Mouse (Mus musculus): ENCODE results near the gene Hoxd12.
A peak's percentile ranks its signal among the peaks of the same experiment; 100 is the strongest.

DNA sequence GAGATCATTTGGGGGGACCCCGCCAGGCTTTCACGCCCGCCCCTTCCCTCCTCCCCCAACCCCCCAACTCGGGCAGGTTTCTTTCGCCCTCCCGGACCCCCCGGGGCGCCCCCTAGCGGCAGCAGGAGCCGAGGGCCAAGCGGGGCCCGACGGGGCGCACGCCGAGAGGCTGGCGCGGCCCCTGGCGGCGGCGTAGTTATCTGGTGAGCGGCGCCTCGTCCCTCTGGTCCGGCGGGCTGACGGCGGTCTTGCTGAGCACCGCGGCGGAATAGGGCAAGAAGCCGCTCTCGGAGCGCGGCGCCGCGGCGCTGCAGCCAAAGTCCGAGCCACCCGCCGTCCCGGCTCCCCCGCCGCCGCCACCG lies 19.4 kb upstream of the Hoxd12 start:
- TF ChIP-seq CTCF (IDR thresholded peaks at IDR 0.05; ENCODE audit: low read depth) (peak; percentile 41; the same call in 1 of the 2 replicates), EP300 (IDR thresholded peaks at IDR 0.05; ENCODE audit: low read depth) (no peak)
